Mouse (Mus musculus) retina, embryonic 14.5 days (tissue): ENCODE data around the gene Telo2.
"Not testable (repeated sequence)": the region's sequence is repeated elsewhere in the genome, so short reads cannot be mapped to it uniquely, and the experiment has no call there.

ENCODE experiments used
- DNase-seq: peaks from one replicate; pipeline ENCODE4 v3.0.0-alpha.2; 2015; ENCODE audit warnings: low spot score

The Telo2 gene

GRCm38 (mm10) chr17:25115664-25116432, at the start of gene Telo2:
Gene Telo2, minus strand, starts transcription at chr17:25115967.
- DNase-seq, result peak; percentile 96

- no peak for DNase-seq
Observed at GRCm38 (mm10) chr17:25164770-25165169, 49.0 kb upstream of the Telo2 start.

- no peak for DNase-seq
Observed at GRCm38 (mm10) chr17:25163387-25163786, 47.6 kb upstream of the Telo2 start.

- no peak for DNase-seq
Observed at GRCm38 (mm10) chr17:25162161-25162560, 46.4 kb upstream of the Telo2 start, which contains the start of gene Ccdc154. Gene Ccdc154, plus strand, starts transcription at chr17:25162461.

GRCm38 (mm10) chr17:25139960-25140359, 24.2 kb upstream of the Telo2 start:
- peak; percentile 27 for DNase-seq

GRCm38 (mm10) chr17:25138803-25139202, 23.0 kb upstream of the Telo2 start:
- DNase-seq, result no peak

- DNase-seq, result no peak
Observed at GRCm38 (mm10) chr17:25135622-25136021, 19.9 kb upstream of the Telo2 start.

GRCm38 (mm10) chr17:25133275-25133698, 17.5 kb upstream of the Telo2 start, which contains the start of gene Clcn7:
Gene Clcn7, plus strand, starts transcription at chr17:25133391.
- peak; percentile 95 for DNase-seq

- DNase-seq, result no peak
Observed at GRCm38 (mm10) chr17:25130060-25130459, 14.3 kb upstream of the Telo2 start.

GRCm38 (mm10) chr17:25127681-25128080, 11.9 kb upstream of the Telo2 start:
- no peak for DNase-seq

- DNase-seq, result peak; percentile 16
Observed at GRCm38 (mm10) chr17:25127079-25127478, 11.3 kb upstream of the Telo2 start.

GRCm38 (mm10) chr17:25125442-25126060, 9.8 kb upstream of the Telo2 start:
- DNase-seq, result not testable (repeated sequence)

- DNase-seq, result peak; percentile 34
Observed at GRCm38 (mm10) chr17:25123979-25124378, 8.2 kb upstream of the Telo2 start.

- DNase-seq, result no peak
Observed at GRCm38 (mm10) chr17:25120406-25120805, 4.6 kb upstream of the Telo2 start, which contains the start of gene Ptx4. Gene Ptx4, plus strand, starts transcription at chr17:25120760.

- peak; percentile 55 for DNase-seq
Observed at GRCm38 (mm10) chr17:25117263-25117662, 1.5 kb upstream of the Telo2 start.

GRCm38 (mm10) chr17:25114908-25115645, 690 bp downstream of the Telo2 start:
- peak; percentile 5 for DNase-seq

GRCm38 (mm10) chr17:25112423-25112810, 3.4 kb downstream of the Telo2 start:
- DNase-seq, result no peak

- no peak for DNase-seq
Observed at GRCm38 (mm10) chr17:25111739-25112422, 3.9 kb downstream of the Telo2 start.

- no peak for DNase-seq
Observed at GRCm38 (mm10) chr17:25111220-25111619, 4.5 kb downstream of the Telo2 start.

GRCm38 (mm10) chr17:25110590-25110989, 5.2 kb downstream of the Telo2 start:
- DNase-seq, result no peak

- peak; percentile 69 for DNase-seq
Observed at GRCm38 (mm10) chr17:25109578-25109977, 6.2 kb downstream of the Telo2 start.

GRCm38 (mm10) chr17:25107786-25108185, 8.0 kb downstream of the Telo2 start:
- no peak for DNase-seq
